Mouse (Mus musculus) olfactory bulb, adult 2 months (tissue): ENCODE data around the gene Zfp592.

Experiments
- CTCF ChIP-seq: fragments of 200-500 bp; IDR thresholded peaks from 2 replicates; pipeline ENCODE4 v1.5.1; 2012; ENCODE audit warnings: low read depth, mild to moderate bottlenecking, low read length, moderate library complexity; ENCODE audit not compliant: insufficient read depth
- POLR2A ChIP-seq: fragments of 200-500 bp; IDR thresholded peaks from 2 replicates; pipeline ENCODE4 v1.6.1; 2012; ENCODE audit warnings: mild to moderate bottlenecking, low read depth, low read length, moderate library complexity; ENCODE audit not compliant: insufficient read depth

- TF ChIP-seq POLR2A (no peak), CTCF (no peak)
These were observed 876 bp upstream of the Zfp592 start for GRCm38 (mm10) chr7:80992631-80992979.
